Mouse (Mus musculus): ENCODE measurements around the gene Gpa33.
"Not testable (repeated sequence)": the region's sequence is repeated elsewhere in the genome, so short reads cannot be mapped to it uniquely, and the experiment has no call there.

Gene Gpa33

DNA sequence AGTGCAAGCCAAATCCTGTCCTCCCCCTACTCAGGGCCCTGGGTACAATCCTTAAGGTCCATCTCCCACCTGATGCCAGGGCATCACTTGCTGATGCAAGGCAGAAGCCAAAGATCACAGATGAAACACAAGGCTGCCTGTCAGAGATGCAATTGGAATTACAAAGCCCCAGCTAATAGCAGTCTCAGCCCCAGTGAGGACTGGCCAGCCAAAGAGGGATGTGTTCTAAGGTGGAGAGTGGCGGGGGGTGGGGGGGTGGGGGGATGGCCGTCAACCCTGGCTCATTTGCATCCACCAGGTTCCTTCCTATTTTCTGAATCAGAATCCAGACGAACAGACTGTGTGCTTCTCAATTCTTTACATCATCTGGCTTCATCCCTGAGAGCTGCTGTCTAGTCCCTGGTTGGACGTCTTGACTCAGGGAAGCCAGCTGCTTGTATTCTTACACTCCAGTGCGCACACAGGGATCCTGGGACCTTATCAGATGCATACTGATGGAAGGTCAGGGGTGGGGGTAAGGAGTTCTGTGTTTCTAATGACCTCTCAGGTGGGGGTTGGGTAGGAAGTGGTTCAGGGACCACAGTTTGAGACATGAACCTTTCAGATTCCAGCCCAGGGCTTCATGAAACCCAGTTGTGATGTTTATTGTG, 5.2 kb downstream of the Gpa33 start:
- no peak for DNase-seq (ENCODE audit: low spot score in 2 of 2)

DNA sequence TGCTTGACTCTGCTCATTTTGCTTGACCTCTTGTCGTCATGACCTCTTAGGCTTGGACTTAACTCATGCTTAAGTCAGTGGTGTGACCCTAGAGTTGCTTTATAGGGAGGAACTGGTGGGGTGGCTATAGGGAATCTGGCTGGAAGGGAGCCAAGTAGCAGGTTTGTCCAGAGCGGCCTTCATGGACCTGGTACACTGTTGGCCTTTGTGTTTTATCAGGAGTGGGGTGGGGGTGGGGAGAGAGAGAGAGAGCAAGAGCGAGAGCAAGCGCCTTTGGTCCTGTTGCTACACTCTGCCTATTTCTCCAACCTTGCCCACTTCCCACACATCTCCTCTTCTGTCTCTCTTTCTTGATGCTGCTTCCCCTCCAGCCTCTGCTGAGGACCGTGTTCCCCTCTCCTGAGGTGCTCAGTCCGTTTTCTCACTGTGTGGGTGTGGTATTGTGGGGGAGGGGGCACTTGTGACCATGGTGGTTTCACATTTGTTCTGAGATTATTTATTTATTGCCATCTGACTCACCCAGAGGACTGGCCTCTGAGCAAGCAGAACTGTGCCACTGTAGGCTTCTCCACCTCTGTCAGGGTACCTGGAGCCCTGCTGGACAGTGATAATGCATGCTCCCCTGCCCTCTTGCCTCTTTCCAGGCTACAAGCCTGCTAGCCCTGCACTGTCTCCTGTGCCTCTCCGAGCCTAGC, 7.4 kb downstream of the Gpa33 start:
- DNase-seq (ENCODE audit: low spot score in 2 of 2), result no peak

DNA sequence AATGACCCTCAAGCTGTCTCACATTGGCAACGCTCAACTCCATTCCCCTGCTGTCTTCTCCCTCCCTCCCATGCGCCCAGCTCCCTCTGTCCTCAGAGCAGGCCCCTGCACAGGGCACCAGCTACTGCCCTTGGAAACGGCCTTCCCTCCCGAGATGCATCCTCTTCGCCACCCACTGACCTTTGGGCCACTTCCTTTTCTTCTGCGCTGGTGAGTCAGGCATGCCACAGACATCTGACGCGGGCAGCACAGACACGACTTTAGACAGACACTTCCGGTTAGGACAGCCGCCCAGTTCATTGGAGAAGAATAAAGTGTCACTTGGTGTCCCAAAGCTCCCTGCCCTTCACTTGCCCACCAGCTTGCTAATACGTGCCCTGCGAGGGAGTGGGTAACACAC, 8.1 kb downstream of the Gpa33 start:
- no peak for DNase-seq (ENCODE audit: low spot score in 2 of 2)

DNA sequence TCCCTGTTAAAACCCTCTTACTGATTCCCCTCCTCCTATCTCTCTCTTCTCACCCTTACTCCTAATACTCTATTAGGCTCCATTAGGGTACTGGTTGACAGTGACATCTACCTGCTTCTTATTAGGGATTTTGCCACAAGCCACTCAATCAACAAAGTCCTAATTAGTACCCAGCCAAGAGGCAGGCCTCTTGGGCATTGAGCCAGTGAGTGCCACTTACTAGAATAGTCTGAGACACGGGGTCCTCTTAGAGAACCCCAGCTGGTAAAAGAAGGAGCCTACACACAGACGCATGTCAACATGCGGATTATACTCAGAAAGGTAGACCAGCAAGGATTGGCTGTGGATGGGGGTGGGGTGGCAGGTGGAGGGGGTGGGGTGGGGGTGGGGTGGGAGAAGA, 9.1 kb downstream of the Gpa33 start:
- no peak for DNase-seq (ENCODE audit: low spot score in 2 of 2)

DNA sequence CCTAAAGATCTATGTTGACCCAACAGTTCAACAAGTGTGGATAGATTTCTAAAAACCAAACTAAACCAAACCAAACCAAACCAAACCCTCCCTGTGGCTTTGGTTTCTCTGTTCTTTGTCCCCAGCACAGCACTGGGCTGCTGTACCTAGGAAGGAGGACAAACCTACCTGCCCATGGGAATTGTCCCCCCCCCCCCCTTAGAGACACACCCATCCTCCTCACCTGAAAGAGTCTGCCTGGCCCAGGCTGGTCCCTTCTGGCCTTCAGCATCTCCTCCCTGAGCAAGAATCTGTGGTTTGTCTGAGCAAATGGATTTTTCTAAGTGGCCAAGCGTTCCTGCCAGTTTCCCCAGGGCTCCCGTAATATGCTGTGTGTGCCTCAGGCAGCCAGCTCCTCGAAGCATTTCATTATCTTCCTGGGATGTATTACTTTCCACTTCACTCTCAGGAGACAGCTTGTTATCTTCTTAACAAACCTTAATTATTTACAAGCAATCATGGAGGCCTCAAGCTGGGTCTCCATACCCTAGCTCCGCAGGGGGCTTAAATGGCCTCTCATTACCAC, 9.7 kb downstream of the Gpa33 start:
- no peak for DNase-seq (ENCODE audit: low spot score in 2 of 2)

DNA sequence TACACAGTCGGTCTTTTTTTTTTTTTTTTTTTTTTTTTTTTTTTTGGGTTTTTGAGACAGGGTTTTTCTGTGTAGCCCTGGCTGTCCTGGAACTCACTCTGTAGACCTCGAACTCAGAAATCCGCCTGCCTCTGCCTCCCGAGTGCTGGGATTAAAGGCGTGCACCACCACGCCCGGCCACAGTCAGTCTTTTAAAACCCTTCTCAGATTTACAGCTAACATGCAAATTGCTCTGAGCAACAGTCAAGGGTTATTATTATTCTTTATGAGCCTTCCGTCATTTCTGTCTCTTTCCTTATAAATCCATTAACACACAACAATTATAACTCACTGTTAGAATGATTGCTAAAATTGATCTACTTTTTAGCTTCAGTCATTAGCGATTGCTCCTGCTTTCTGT, 11.8 kb downstream of the Gpa33 start:
- DNase-seq (ENCODE audit: low spot score in 2 of 2), result not testable (repeated sequence)

DNA sequence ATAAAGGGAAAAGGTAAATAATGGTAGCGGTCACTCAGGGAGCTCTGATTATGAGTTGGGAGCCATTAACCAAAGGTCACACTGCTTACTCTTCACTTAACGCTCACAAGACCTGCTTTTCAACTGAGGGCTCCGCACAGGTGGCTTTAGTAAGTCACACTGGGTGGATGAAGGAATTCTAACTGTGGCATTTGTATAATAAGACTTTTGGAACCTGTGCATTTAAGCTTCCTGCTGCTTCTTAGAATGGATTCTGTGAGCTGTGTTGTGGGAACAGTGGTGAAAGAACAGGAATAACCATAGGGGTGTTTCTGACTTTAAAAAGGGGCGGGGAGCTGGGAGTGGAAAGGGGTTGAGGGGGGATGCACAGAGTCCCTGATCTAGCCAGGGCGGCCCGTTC, 12.3 kb downstream of the Gpa33 start:
- DNase-seq (ENCODE audit: low spot score in 2 of 2), result no peak

DNA sequence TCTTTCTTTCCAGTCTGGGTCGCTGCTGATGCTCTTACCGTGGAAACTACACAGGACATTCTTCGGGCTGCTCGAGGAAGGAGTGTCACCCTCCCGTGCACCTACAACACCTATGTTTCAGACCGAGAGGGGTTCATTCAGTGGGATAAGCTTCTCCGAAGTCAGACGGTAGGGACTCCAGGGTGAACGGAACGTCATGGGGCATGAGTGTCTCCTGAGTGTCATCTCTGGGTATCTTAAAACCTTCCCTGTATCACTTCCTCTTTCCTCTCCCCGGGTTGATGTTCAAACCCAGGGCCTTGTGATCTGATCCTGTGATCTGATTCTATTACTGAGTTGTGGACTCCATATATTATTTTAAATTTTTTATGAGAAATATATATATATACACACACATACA, 16.6 kb downstream of the Gpa33 start:
- no peak for DNase-seq (ENCODE audit: low spot score in 2 of 2)

DNA sequence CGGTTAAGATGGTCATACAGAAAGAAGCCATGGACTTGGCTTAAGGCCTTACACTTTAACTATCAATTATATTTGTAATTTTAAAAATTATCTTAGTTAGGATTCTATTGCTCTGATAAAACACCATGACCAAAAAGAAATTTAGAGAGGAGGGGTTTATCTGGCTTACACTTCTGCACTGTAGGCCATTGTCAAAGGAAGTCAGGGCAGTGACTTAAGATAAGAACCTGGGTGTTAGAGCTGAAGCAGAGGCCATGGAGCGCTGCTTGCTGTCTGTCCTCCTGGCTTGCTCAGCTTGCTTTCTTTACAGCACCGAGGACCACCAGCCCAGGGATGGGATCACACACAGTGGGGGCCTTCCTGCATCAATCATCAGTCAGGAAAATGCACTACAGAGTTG, 17.6 kb downstream of the Gpa33 start:
- no peak for DNase-seq (ENCODE audit: low spot score in 2 of 2)

DNA sequence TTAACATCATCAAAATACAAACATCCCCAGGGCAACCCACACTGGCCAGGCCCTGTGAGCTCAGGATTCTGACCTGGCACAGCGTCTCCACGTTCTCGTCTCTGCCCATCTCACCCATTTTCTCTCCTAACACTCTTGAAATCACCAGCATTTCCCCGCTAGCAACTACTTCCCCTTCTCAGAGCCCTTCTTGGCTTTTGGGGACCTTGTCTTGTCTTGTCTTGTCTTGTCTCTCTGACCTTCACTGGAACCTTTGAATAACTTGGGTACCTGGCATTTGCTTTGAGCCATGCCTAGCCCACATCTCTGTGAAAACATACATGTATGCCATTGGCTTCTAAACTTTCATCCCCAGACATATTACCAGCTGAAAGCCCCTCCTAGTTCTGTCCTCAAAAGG, 19.4 kb downstream of the Gpa33 start:
- DNase-seq (ENCODE audit: low spot score in 2 of 2), result no peak

DNA sequence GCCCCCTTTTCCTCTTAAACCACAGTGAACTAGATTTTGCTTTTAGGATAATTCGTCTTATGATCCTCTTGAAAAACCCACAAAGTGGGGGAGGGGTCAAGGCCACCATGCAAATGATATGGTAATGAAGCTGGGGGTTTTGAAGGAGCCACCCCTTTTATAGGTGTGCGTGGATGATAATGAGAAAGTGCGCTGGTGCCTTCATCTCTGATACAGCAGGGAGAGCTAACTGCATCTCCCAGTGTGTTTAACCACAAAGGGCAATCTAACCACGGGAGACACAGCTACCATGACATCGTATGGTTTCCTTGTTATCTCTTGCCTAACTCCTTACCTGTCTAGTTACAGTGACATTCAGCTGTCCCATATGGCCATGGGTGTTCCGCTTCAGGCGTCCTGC, 20.0 kb downstream of the Gpa33 start:
- no peak for DNase-seq (ENCODE audit: low spot score in 2 of 2)

DNA sequence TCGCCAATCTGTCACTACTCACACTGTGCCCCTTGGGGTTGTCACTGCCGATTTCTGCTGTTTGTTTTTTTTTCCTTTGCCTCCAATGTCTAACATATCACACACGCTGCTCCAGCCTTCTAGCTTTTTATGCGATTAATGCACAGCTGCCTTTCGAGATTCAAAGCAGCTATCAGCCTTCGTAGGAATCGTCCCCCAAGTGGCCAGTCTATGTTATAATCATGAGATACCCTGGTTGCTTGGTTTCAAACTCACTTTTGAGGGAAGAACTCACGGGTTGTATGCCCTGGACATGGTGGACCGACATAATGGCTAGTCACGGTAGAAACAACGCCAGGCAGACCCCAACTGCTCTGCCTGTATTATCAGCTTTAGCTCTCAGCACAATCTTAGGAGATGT, 21.3 kb downstream of the Gpa33 start:
- no peak for DNase-seq (ENCODE audit: low spot score in 2 of 2)

DNA sequence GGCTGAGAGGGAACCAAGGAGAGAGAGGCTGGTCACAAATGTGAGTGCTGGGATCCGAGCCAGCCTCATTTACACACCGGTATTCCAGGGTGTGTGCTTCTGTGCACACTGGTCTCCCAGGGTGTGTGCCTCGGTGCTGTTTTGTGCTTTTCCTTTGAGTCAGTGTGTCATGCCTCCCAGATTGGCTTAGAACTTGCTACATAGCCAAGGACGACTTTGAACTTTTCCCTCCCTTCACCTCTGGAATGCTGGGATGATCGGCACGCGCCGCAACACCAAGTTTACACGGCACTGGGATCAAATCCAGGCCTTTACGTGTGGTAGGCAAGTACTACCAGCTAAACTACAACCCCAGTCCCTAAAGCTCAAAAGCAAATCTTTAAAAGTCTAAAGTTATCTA, 22.0 kb downstream of the Gpa33 start:
- no peak for DNase-seq (ENCODE audit: low spot score in 2 of 2)

DNA sequence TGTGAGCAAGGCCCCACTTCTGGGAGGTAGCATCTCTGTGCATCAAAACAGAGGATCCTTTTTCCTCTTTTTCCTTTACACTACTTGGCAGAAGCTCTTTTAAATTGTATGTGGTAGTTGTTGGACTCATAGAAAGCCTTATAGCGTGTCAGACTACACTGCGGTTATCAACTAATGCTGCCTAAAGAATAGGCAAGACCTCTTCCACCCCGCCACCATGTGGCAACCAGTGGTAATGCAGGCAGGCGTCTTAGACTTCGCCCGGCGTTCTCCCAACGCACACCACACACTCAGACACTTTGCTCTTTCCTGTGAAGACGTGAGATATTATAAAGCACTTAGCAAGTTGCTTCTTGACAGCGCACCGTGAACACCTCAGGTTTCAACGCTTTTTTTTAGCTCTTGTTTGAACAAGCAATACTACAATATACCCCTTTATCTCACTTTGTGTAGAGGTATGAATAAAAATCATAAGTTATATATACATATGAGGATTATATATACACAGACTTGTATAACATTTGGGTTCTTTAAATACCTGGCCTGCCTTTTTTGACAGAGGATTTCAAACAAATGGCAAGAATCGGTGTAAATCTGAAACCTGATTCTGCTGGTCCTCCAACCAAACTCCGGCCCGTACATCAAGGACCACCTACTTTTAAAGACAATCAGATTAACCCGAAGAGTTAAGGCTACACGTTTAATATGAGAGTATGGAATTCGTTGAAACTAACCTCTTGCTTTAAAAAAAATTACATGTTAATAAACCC, 23.5 kb downstream of the Gpa33 start:
- DNase-seq (ENCODE audit: low spot score in 2 of 2), result peak; percentile 91 to 93

DNA sequence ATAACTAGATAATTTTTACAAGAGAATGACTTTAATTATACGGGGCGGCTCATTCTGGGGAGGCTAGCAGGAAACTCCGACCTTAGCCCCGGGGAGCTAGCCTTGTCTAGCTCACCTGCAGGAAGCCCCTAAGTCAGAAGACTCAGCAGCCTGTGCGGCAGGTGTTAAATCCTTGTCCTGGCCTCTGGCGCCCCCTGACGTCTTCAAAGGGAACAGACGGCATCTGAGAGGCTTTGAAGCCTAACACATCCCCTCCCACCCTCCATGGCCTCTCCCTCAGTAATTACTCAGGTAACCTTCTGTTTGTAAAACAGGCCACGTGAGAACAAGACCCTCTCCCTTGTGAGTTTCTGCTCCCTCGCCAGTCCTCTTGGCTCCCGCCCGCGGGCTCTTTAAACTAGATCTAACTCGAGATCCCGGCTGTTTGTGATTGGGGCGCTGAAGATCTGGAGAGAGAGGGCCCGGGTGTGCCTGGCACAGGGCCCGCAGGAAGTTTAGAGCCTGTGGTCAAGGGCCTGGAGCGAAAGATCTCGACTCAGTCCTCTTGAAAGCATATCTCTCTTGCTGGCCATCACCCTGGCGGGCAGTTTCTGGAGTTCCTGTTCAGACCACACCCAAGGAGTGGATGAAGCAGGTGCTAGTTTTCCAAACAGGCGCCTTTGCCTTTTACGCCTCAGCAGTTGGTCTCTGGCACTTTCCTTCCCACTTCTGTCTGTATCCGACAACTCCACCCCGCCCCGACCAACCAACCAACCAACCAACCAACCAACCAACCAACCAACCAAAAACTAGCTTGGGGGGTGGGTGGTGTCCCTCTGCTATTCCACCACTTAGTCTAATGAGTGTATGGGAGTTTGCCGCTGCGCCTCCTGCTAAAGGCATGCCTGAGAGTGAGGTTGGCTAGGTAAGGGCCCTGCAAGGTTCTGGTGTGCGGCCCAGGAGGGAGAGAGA, 24.4 kb downstream of the Gpa33 start:
- DNase-seq (ENCODE audit: low spot score in 2 of 2), result peak; percentile 65 to 79

DNA sequence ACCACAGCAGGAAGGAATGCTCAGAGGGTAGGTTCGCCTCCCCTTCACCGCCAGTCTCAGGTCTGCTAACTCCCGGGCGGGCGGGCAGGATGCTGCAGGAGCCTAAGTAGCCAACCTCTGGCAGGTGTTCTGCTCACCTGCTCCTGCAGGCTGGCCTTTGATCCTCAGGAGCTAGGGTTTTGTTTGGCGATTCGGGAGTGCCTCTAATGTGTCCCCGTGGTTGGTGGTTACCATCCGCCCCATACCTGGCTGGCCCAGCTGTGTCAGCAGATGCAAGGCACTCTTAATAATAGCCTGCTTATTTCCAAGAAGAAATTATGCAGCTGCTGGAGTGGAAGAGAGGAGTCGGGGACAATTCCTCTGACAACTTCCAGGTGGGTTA, 25.1 kb downstream of the Gpa33 start:
- no peak for DNase-seq (ENCODE audit: low spot score in 2 of 2)

DNA sequence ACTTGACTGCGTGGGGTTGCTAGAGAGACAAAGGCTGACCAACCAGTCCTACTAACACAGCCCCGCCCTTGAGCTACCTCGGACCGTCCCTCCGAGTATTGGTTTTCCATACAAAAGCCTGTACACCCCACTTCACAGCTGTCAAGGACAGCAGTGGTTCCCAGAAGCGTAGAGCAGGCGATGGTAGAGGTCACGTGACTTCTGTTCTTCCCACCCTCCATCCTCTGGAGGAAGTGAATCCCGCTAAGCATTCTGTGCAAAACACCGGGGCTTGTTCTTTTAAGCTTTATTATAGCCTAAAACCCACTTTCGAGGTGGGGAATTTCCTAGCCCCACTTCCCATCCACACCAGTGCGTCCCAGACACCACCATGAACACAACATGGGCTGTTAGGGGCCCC, 27.7 kb downstream of the Gpa33 start:
- no peak for DNase-seq (ENCODE audit: low spot score in 2 of 2)

DNA sequence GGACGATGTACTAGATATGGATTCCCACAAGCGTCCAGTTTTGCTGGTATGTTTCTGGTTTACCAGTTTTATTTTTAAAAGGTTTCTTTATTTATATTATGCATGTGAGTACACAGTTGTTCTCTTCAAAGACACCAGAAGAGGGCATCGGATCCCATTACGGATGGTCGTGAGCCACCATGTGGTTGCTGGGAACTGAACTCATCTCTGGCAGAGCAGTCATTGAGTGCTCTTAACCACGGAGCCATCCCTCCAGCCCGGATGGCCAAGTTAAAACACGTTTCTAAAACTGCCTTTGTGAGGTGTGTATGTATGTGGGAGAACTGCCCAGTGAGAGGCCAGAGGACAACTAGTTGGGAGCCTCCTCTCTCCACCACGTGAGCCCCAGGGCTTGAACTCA, 28.6 kb downstream of the Gpa33 start:
- no peak for DNase-seq (ENCODE audit: low spot score in 2 of 2)

DNA sequence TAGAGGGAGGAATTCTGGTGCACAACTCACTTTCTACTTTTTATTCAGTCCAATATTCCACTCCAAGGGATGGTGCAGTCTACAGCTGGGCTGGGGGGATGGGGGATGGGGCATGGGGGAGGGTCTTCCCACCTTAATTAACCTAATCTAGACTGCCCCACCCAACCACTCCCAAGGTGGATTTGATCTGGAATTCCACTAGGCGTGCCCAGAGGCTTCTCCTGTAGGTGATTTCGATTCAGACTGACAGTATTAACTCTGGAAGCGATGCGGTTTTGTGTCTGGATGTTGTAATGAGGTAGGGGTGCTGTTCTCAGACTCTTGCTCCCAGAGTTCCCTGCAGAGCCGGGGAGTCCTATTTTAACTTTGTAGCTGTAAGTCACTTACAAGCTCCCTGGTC, 30.1 kb downstream of the Gpa33 start:
- DNase-seq (ENCODE audit: low spot score in 2 of 2), result no peak

DNA sequence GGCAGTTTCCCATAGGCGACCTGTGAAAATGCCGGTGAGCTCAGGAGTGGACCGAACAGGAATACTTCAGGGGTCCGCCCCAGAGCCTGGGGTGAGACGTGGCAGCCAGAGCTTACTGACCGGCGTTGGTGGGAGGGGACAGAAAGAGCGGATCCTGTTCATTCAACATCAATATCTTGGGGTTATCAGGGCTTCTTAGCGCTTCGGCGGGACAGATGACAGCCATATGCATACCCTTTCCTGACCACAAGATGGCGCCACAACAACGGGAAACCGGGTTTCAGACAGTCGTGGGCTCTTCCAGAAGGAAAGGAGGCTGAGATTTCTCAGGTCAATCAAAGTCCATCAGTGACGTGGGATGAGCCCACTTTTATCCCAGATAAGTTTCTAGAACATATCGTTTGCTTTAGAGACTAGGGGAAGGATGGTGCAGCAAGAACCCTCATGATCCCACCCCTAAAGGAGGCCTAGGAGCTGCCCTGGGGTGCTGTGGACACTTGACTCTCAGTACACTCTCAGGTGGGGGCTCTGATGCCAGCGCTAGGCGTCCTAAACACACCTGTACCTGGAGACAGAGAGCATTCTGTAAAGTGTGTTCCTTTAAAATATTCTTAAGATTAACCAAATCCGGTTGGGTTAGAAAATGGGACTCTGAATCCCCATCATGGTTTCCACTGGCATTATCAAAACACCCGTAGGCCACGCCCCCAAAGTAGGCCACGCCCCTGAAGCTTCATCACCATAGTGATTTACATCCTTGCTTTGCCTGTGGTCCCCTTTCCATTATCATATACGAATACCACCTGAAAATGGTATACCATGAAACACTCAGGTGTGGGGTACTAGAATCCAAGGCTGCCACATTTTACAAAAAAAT, 30.8 kb downstream of the Gpa33 start:
- peak; percentile 75 to 76 for DNase-seq (ENCODE audit: low spot score in 2 of 2)

DNA sequence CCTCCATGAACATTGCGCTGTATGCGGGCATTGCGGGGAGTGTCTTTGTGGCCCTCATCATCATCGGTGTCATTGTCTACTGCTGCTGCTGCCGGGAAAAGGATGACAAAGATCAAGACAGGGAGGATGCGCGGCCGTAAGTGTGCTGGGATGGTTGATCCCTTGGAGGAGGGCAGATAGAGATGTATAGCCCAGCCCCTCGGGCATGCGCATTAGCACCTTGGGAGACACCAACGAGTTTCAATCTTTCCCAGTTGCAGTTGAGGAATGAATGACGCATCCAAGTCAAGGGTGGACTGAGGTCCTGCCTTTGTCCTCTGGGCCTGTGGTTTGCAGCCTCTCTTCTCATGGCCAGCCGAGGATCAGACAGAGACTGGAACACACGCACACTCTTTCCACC, 34.5 kb downstream of the Gpa33 start:
- DNase-seq (ENCODE audit: low spot score in 2 of 2), result no peak
